Mouse (Mus musculus) limb, embryonic 11.5 days (tissue): ENCODE results near the gene Crygs. TPM values are rescaled to one million over a fixed set of nuclear protein-coding genes. Genes with fewer than 3 reads are reported as not detected.

ENCODE experiments used
- ATAC-seq: fragments of 200-750 bp; cut with Nextera tagmentation; 2 replicates; pipeline ENCODE4 v1.8.0; 2017; ENCODE audit warnings: low read depth; ENCODE audit not compliant: insufficient number of reproducible peaks, low FRiP score, low TSS enrichment
- DNase-seq: peaks from one replicate; pipeline ENCODE4 v3.0.0-alpha.2; 2015; ENCODE audit warnings: low spot score
- H3K27ac ChIP-seq: fragments of 300-500 bp; sonication (generic); replicated peaks from 2 replicates; pipeline ENCODE4 v1.5.1; 2014; ENCODE audit warnings: low read depth, mild to moderate bottlenecking, low read length
- H3K27me3 ChIP-seq: fragments of 300-500 bp; sonication (generic); 2 replicates; pipeline ENCODE4 v1.6.1; 2014; ENCODE audit warnings: mild to moderate bottlenecking, low read length, mixed read lengths; ENCODE audit not compliant: control insufficient read depth, insufficient read depth
- H3K36me3 ChIP-seq: fragments of 300-500 bp; sonication (generic); 2 replicates; pipeline ENCODE4 v1.6.1; 2014; ENCODE audit warnings: mild to moderate bottlenecking, low read length, moderate library complexity, mixed read lengths; ENCODE audit not compliant: control insufficient read depth, insufficient read depth
- H3K4me1 ChIP-seq: fragments of 300-500 bp; sonication (generic); 2 replicates; pipeline ENCODE4 v1.6.1; 2014; ENCODE audit warnings: low read length, mixed read lengths; ENCODE audit not compliant: control insufficient read depth, insufficient read depth
- H3K4me2 ChIP-seq: fragments of 300-500 bp; sonication (generic); 2 replicates; pipeline ENCODE4 v1.6.1; 2014; ENCODE audit warnings: low read depth, mild to moderate bottlenecking, moderate library complexity; ENCODE audit not compliant: severe bottlenecking
- H3K4me3 ChIP-seq: fragments of 300-500 bp; sonication (generic); 2 replicates; pipeline ENCODE4 v1.5.1; 2014; ENCODE audit warnings: low read depth, low read length
- H3K9ac ChIP-seq: fragments of 300-500 bp; sonication (generic); 2 replicates; pipeline ENCODE4 v1.6.1; 2014; ENCODE audit warnings: mild to moderate bottlenecking, low read length
- H3K9me3 ChIP-seq: fragments of 300-500 bp; sonication (generic); 2 replicates; pipeline ENCODE4 v1.6.1; 2016; ENCODE audit warnings: low read length; ENCODE audit not compliant: control insufficient read depth
- WGBS: fragments of 180-500 bp; shearing (Covaris S2); extraction: QIAGEN DNeasy Blood & Tissue Kit; methylation state at CpG from one replicate; pipeline ENCODE4 v1.1.7; 2014; 5-methylcytosine and 5-hydroxymethylcytosine counted together
- polyA plus RNA-seq: library from polyadenylated mRNA; unstranded; fragments of >200 nt; fragmentation: Nextera tagmentation; extraction: Ambion mirVana; gene quantifications from 2 replicates; pipeline ENCODE4 v1.2.1, GENCODE M21; 2014

Crygs gene
- polyA plus RNA-seq, 1 experiment from 2014 or later = not detected

DNA sequence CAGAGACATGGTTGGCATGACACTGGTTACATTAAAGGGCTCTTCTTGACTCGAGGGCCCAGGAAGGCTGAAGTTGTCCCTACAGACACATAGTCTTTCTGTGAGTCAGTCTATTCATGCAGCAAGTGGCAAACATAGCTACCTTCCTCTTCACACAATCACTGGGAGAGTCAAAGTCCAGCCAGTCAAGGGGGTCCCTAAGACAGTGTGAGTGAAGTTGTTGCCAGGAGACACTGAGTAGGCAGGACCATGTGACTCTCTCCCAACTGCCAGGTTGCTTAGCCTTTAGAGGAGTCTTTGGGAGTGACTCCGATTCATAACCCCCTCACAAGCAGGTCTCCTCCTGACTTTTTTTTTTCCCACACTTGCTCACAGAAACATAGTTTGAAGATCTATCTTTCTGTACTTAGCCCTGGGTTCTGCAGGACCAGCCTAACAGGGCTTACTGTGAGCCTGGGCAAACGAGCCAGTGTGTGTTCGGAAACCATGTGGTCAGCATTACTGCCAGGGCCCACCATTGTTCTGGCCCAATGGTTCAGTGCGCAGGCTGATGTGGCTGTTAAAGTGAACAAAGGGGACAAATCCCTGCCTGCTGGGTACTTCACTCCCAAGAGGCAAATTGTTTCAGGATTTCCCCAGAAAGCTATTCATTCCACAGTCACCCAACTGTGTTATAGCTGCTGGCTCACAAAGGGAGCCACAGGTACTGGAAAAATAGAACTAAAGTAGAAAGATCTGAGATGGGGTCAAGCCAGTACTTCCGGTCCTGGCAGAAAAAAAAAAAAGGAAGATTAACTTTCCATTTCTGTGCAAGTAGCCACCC, 11.1 kb downstream of the Crygs start:
- Histone ChIP-seq H3K4me3 (no peak overlapping the region), H3K27ac (no peak overlapping the region), H3K9me3 (no peaks in the 10 kb centered on the region), H3K4me1 (no peaks in the 10 kb centered on the region), H3K36me3 (no peaks in the 10 kb centered on the region), H3K4me2 (no peak overlapping the region), H3K9ac (no peak overlapping the region), H3K27me3 (no peaks in the 10 kb centered on the region)
- DNase-seq (no peak), ATAC-seq (no peak)
- 70% methylated on average over 6 of the region's 6 CpGs for WGBS

DNA sequence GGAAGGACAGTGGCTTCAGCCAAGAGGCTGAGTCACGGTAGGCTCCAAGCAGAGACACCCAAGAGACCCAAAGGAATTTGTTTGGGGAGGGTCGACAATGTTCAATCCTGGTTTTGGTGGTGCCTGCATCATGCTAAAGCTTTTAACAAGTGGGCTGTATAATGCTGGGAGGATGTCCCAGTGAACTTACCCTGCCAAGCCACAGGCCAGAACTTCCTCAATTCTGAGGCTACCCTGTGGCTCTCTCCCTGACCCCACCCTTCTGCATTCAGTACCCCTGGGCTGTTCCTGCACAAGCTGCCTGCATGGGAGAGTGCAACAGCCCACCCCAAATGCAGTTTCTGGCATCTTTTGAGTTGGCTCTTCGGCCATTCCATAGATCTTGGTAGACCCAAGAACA, 12.9 kb downstream of the Crygs start:
- H3K4me3 ChIP-seq = no peak overlapping the region
- H3K27me3 ChIP-seq = no peaks in the 10 kb centered on the region
- DNase-seq (no peak), ATAC-seq (no peak)
- no peaks in the 10 kb centered on the region for H3K36me3 ChIP-seq
- H3K4me2 ChIP-seq = no peak overlapping the region
- no peaks in the 10 kb centered on the region for H3K9me3 ChIP-seq
- no peak overlapping the region for H3K9ac ChIP-seq
- 85% methylated on average over 3 of the region's 3 CpGs for WGBS
- no peaks in the 10 kb centered on the region for H3K4me1 ChIP-seq
- H3K27ac ChIP-seq = no peak overlapping the region

DNA sequence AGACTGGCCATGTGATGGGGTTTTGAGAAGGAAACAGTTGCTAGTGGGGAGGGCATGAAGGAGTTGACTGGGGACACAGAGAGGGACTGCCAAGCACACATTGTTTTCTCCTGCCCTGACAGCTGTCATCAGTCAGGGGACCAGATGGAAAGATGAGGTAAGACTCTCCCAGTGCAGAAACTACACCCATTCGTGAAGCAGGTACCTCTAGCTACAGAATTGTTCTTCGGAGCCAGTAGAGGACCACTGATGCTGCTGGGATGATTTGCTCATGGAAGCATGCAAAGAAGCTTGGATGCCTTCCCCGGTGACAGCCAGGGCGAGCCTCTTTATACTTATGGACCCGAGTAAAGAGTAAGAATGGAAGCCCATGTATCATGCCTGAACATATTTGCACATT, 13.9 kb downstream of the Crygs start:
- ATAC-seq (no peak), DNase-seq (no peak)
- Histone ChIP-seq H3K4me3 (no peak overlapping the region), H3K27ac (no peak overlapping the region), H3K9ac (no peak overlapping the region), H3K4me2 (no peak overlapping the region), H3K36me3 (no peaks in the 10 kb centered on the region), H3K4me1 (no peaks in the 10 kb centered on the region), H3K9me3 (no peaks in the 10 kb centered on the region), H3K27me3 (no peaks in the 10 kb centered on the region)
- 84% methylated on average over 5 of the region's 5 CpGs for WGBS

DNA sequence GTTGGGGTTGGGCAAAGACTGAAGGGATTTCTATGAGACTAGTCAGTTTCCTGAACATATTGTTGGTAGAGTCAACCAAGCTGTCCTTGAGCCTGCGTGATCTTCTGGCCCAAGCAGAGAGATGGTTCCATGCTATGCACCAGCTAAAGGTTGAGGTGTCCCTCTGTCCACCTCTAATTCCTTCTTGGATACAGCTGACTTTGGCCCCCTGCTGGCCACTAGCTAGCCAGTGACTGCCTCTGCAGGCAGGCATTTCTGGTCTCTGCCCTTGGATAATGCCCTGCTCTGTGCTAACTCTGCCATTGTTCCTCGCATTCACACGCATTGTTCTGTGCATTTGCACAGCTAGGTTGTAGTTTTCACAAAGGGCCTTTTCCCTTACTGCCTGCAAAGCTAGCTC, 15.9 kb downstream of the Crygs start:
- ATAC-seq (no peak), DNase-seq (no peak)
- 94% methylated on average over 3 of the region's 3 CpGs for WGBS
- H3K4me3 ChIP-seq = no peak overlapping the region
- H3K9ac ChIP-seq = no peak overlapping the region
- H3K4me1 ChIP-seq = no peaks in the 10 kb centered on the region
- no peak overlapping the region for H3K27ac ChIP-seq
- H3K36me3 ChIP-seq = no peaks in the 10 kb centered on the region
- no peaks in the 10 kb centered on the region for H3K9me3 ChIP-seq
- H3K27me3 ChIP-seq = no peaks in the 10 kb centered on the region
- no peak overlapping the region for H3K4me2 ChIP-seq

DNA sequence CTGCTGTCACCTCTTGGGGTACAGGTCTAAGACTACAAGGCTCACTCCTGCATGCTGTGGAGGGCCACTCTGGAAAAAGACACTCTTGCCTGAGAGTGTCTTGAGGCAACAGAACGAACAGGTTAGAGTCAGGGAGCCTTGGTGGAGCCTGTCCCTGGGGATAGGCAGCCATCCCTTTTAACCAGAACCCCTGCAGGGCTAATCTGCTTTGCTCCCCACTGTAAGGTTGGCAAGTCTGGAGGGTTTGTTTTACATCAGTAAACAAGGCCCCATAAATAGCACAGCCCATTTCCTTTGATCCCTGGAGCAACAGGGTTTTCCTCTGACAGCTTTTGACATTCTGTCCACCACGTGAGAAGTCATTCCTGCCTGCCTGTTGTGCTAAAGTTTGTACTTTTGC, 20.1 kb downstream of the Crygs start:
- H3K9ac ChIP-seq = no peak overlapping the region
- no peaks in the 10 kb centered on the region for H3K27me3 ChIP-seq
- H3K4me3 ChIP-seq = no peak overlapping the region
- H3K9me3 ChIP-seq = no peaks in the 10 kb centered on the region
- no peaks in the 10 kb centered on the region for H3K4me1 ChIP-seq
- 11% methylated on average over 2 of the region's 2 CpGs for WGBS
- no peaks in the 10 kb centered on the region for H3K36me3 ChIP-seq
- ATAC-seq (no peak), DNase-seq (no peak)
- no peak overlapping the region for H3K27ac ChIP-seq
- no peak overlapping the region for H3K4me2 ChIP-seq

DNA sequence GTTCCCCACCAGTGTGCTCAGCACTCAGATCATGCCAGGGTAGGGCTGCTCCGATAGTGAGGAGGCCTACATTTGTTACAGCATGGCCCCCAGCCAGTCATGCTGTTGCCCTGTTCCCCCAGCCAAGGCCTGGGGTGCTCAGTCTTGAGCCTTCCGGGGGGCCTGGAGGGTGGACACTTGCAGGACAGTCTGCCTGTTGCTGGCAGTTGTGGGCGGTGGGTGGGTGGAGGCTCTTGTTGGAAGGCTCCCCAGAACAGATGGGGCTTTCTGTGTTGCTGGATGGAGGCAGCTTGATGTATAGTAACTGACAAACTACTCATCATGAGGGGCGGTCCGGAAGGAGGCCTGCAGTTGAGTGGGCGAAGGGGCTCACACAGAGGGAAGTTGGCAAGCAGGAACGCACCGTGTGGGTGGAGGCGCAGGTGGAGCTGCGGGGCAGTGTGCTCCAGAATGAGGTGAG, 21.4 kb downstream of the Crygs start:
- H3K4me3 ChIP-seq = no peak overlapping the region
- H3K36me3 ChIP-seq = no peaks in the 10 kb centered on the region
- no peak overlapping the region for H3K9ac ChIP-seq
- H3K9me3 ChIP-seq = no peaks in the 10 kb centered on the region
- ATAC-seq (no peak), DNase-seq (no peak)
- H3K27me3 ChIP-seq = no peaks in the 10 kb centered on the region
- H3K27ac ChIP-seq = no peak overlapping the region
- H3K4me1 ChIP-seq = no peaks in the 10 kb centered on the region
- WGBS = 44% methylated on average over 10 of the region's 10 CpGs
- no peak overlapping the region for H3K4me2 ChIP-seq

DNA sequence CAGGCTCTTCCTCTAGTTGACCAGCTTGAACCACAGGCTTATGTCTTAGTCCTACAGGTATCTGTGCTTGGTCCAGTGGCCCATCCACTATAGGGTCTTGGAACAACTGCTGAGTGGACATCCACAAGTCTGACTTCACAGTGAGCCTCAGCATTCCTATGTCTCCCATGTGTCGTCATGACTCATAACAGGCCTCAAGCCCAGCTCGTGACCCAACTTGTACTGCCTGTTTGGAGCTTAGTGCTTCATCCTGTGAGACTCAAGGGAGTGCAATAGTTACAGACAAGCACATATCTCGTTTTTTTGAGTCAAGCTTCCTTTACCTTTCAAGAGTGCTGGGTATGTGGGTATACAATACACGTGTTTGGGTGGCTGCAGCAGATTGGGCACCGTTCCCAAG, 28.7 kb downstream of the Crygs start:
- H3K4me1 ChIP-seq = no peaks in the 10 kb centered on the region
- ATAC-seq (no peak), DNase-seq (no peak)
- H3K9me3 ChIP-seq = no peaks in the 10 kb centered on the region
- WGBS = 77% methylated on average over 5 of the region's 5 CpGs
- no peak overlapping the region for H3K4me2 ChIP-seq
- no peak overlapping the region for H3K4me3 ChIP-seq
- no peaks in the 10 kb centered on the region for H3K36me3 ChIP-seq
- H3K9ac ChIP-seq = no peak overlapping the region
- H3K27me3 ChIP-seq = no peaks in the 10 kb centered on the region
- no peak overlapping the region for H3K27ac ChIP-seq

DNA sequence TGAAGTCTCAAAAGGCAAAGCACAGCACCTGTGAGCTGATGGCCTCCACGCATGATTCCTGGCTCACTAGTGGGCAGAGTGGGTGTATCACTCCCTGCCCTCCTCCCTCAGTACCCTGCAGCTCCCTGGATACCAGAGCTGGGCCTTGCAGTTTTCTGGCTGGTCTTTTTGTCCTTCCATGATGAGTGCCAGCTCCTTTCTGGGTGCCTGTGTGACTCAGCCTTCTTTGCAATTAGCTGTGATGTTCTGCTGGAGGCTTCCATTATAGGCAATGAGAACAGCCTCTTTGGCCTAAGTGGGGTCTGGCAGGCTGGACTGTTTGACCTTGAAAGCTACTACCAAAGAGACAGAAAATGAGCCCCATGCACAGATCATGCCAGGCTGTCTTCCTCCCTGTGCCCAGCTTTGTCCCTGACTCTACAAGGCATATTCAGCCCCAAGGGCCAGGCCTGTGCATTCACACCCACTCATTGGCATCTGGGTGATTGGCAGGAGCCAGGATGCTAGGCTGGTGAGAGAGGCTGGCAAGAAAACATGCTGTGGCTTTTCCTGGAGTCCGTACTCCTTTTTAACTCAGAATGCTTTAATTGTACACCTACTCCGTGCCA, 32.0 kb downstream of the Crygs start:
- H3K4me1 ChIP-seq = no peaks in the 10 kb centered on the region
- H3K4me2 ChIP-seq = no peak overlapping the region
- no peaks in the 10 kb centered on the region for H3K36me3 ChIP-seq
- no peak for DNase-seq
- no peak overlapping the region for H3K4me3 ChIP-seq
- H3K9ac ChIP-seq = no peak overlapping the region
- 93% methylated on average over 3 of the region's 3 CpGs for WGBS
- no peaks in the 10 kb centered on the region for H3K27me3 ChIP-seq
- H3K27ac ChIP-seq = no peak overlapping the region
- no peak for ATAC-seq
- no peaks in the 10 kb centered on the region for H3K9me3 ChIP-seq
